Mouse (Mus musculus): ENCODE results near the gene Rab27a.
A peak's percentile ranks its signal among the peaks of the same experiment; 100 is the strongest.

Gene Rab27a

GRCm38 (mm10) chr9:73044146-73045079 is at the start of gene Rab27a:
Rab27a (plus strand) TSS chr9:73044854.
- DNase-seq (ENCODE audit: low spot score) = peak; percentile 67

GRCm38 (mm10) chr9:72996167-72996566 is 48.5 kb upstream of the Rab27a start:
- DNase-seq (ENCODE audit: low spot score) = no peak

GRCm38 (mm10) chr9:72996806-72997205 is 47.8 kb upstream of the Rab27a start:
- no peak for DNase-seq (ENCODE audit: low spot score)

- no peak for DNase-seq (ENCODE audit: low spot score)
Measured at GRCm38 (mm10) chr9:73000487-73000886, 44.2 kb upstream of the Rab27a start.

- DNase-seq (ENCODE audit: low spot score) = no peak
Measured at GRCm38 (mm10) chr9:73001314-73002011, 43.2 kb upstream of the Rab27a start.

- no peak for DNase-seq (ENCODE audit: low spot score)
Measured at GRCm38 (mm10) chr9:73002177-73002576, 42.5 kb upstream of the Rab27a start.

GRCm38 (mm10) chr9:73004076-73004475 is 40.6 kb upstream of the Rab27a start:
- no peak for DNase-seq (ENCODE audit: low spot score)

GRCm38 (mm10) chr9:73005106-73005505 is 39.5 kb upstream of the Rab27a start:
- DNase-seq (ENCODE audit: low spot score) = no peak

- DNase-seq (ENCODE audit: low spot score) = no peak
Measured at GRCm38 (mm10) chr9:73006175-73006574, 38.5 kb upstream of the Rab27a start.

GRCm38 (mm10) chr9:73008384-73008783 is 36.3 kb upstream of the Rab27a start:
- no peak for DNase-seq (ENCODE audit: low spot score)

- no peak for DNase-seq (ENCODE audit: low spot score)
Measured at GRCm38 (mm10) chr9:73012629-73013028, 32.0 kb upstream of the Rab27a start.

GRCm38 (mm10) chr9:73014724-73015123 is 29.9 kb upstream of the Rab27a start:
- DNase-seq (ENCODE audit: low spot score) = no peak

GRCm38 (mm10) chr9:73019841-73020240 is 24.8 kb upstream of the Rab27a start:
- DNase-seq (ENCODE audit: low spot score) = no peak

GRCm38 (mm10) chr9:73020566-73021097 is 24.0 kb upstream of the Rab27a start:
- no peak for DNase-seq (ENCODE audit: low spot score)

GRCm38 (mm10) chr9:73025818-73026636 is 18.6 kb upstream of the Rab27a start:
- no peak for DNase-seq (ENCODE audit: low spot score)

- no peak for DNase-seq (ENCODE audit: low spot score)
Measured at GRCm38 (mm10) chr9:73030443-73030842, 14.2 kb upstream of the Rab27a start.

GRCm38 (mm10) chr9:73031421-73031820 is 13.2 kb upstream of the Rab27a start:
- DNase-seq (ENCODE audit: low spot score) = no peak

GRCm38 (mm10) chr9:73033406-73033805 is 11.2 kb upstream of the Rab27a start:
- DNase-seq (ENCODE audit: low spot score) = no peak

- peak; percentile 75 for DNase-seq (ENCODE audit: low spot score)
Measured at GRCm38 (mm10) chr9:73039222-73039945, 5.3 kb upstream of the Rab27a start.

GRCm38 (mm10) chr9:73040080-73040479 is 4.6 kb upstream of the Rab27a start, which contains the start of gene Pigb:
Pigb (minus strand) TSS chr9:73040378.
- no peak for DNase-seq (ENCODE audit: low spot score)

- no peak for DNase-seq (ENCODE audit: low spot score)
Measured at GRCm38 (mm10) chr9:73045204-73045603, 550 bp downstream of the Rab27a start.

Measured in layer of hippocampus, adult 9-10 months (tissue).